Mouse (Mus musculus) neural tube, embryonic 12.5 days (tissue): ENCODE data around the gene Srrm1. TPM values are rescaled to one million over a fixed set of nuclear protein-coding genes. Genes with fewer than 3 reads are reported as not detected.

ENCODE experiments used
- ATAC-seq: fragments of 200-750 bp; cut with Nextera tagmentation; 2 replicates; pipeline ENCODE4 v1.8.0; 2017; ENCODE audit warnings: low read depth, mild to moderate bottlenecking, moderate TSS enrichment, moderate library complexity; ENCODE audit not compliant: low FRiP score
- H3K27ac ChIP-seq: fragments of 300-500 bp; sonication (generic); 2 replicates; pipeline ENCODE4 v1.5.1; 2016
- H3K27me3 ChIP-seq: fragments of 300-500 bp; sonication (generic); replicated peaks from 2 replicates; pipeline ENCODE4 v1.6.1; 2016; ENCODE audit warnings: mild to moderate bottlenecking
- H3K36me3 ChIP-seq: fragments of 300-500 bp; sonication (generic); 2 replicates; pipeline ENCODE4 v1.6.1; 2016; ENCODE audit warnings: mild to moderate bottlenecking
- H3K4me1 ChIP-seq: fragments of 300-500 bp; sonication (generic); 2 replicates; pipeline ENCODE4 v1.6.1; 2016
- H3K4me2 ChIP-seq: fragments of 300-500 bp; sonication (generic); replicated peaks from 2 replicates; pipeline ENCODE4 v1.6.1; 2016; ENCODE audit warnings: mild to moderate bottlenecking
- H3K4me3 ChIP-seq: fragments of 300-500 bp; sonication (generic); 2 replicates; pipeline ENCODE4 v1.5.1; 2016
- H3K9ac ChIP-seq: fragments of 300-500 bp; sonication (generic); 2 replicates; pipeline ENCODE4 v1.6.1; 2016; ENCODE audit warnings: mild to moderate bottlenecking
- H3K9me3 ChIP-seq: fragments of 300-500 bp; sonication (generic); 2 replicates; pipeline ENCODE4 v1.6.1; 2016; ENCODE audit warnings: mild to moderate bottlenecking
- WGBS: fragments of 180-500 bp; shearing (Covaris S2); methylation state at CpG from one replicate; pipeline ENCODE4 v1.1.7; 2016; 5-methylcytosine and 5-hydroxymethylcytosine counted together
- polyA plus RNA-seq: library from polyadenylated mRNA; unstranded; fragments of >200 nt; fragmentation: Nextera tagmentation; extraction: Ambion mirVana; gene quantifications from 2 replicates; pipeline ENCODE4 v1.2.1, GENCODE M21; 2016

Gene Srrm1
- 191 and 241 TPM in 2 replicates for polyA plus RNA-seq

DNA sequence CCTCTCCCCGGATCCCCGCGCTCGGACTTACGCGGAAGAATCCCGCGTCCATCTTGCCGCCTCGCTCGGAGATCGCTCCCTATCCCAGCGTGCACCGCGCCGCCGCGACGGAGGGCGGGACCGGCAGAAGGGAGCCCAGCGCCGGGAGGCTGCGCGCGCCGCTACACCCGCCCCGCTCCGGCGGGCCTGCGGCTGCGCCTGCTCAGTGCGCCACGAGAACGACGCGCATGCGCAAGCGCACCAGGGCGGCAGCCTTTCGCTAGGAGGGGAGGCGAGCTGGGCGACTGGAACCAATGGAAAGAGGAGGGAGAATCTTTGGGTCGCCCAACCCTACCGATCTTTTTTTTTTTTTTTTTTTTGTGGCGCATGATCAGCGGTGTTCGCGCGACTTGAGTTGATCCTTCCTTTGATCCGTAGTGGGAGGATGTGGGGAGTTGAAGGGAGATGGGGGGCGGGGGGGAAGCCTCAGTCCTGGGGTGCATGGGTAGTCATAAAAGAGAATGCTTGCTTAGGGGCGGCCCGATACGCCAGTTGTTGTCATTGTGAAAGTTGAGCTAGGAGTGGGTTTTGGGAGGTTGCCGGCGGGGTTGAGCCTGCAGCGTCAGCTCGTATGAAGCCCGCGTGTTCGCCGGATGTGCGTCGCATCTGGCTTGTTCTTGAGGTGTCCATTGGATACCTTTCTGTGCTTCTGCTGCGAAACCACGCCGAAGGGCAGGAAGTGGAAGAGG is at the start of gene Srrm1:
Gene Srrm1 (minus strand): TSS at position 256 of the 728 bp plus-strand sequence.
- no peaks in the 10 kb centered on the region for H3K27me3 ChIP-seq
- H3K4me3 ChIP-seq, result peak within 1 kb of the TSS; percentile 98
- peaks cover 20% of the 10 kb centered on the region for H3K4me1 ChIP-seq
- peak; percentile 93 for ATAC-seq
- H3K27ac ChIP-seq, result peak within 1 kb of the TSS; percentile 74
- under 1% methylated on average over 69 of the region's 69 CpGs for WGBS
- H3K9ac ChIP-seq, result peak within 1 kb of the TSS; percentile 99
- peaks cover 13% of the 10 kb centered on the region for H3K36me3 ChIP-seq
- peak within 1 kb of the TSS; percentile 86 for H3K4me2 ChIP-seq
- no peaks in the 10 kb centered on the region for H3K9me3 ChIP-seq

DNA sequence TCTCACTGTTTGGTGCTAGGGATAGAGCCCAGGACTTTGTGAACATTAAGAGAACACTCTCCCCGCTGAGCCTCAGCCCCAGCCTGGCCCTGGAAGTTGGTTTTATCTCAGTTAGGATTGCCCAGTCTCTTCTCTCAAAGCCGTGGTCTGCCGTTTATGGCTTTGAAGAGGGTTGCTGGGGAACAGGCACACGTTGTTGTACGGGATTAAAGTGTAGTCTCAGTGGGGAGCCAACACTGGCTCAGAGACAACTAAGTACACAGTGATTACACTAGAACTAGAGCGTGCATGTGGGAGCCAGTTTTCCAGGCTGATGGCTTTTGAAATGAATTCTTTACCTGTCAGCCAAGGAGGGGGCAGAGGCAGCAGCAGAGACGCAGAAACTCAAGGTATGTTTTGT is 48.8 kb upstream of the Srrm1 start:
- Histone ChIP-seq H3K4me3 (no peak overlapping the region), H3K36me3 (no peaks in the 10 kb centered on the region), H3K4me1 (peaks cover 9% of the 10 kb centered on the region), H3K27me3 (peaks cover 29% of the 10 kb centered on the region), H3K4me2 (no peak overlapping the region), H3K9ac (no peak overlapping the region), H3K9me3 (no peaks in the 10 kb centered on the region), H3K27ac (no peak overlapping the region)
- ATAC-seq, result no peak
- WGBS, result 22% methylated on average over 7 of the region's 7 CpGs

DNA sequence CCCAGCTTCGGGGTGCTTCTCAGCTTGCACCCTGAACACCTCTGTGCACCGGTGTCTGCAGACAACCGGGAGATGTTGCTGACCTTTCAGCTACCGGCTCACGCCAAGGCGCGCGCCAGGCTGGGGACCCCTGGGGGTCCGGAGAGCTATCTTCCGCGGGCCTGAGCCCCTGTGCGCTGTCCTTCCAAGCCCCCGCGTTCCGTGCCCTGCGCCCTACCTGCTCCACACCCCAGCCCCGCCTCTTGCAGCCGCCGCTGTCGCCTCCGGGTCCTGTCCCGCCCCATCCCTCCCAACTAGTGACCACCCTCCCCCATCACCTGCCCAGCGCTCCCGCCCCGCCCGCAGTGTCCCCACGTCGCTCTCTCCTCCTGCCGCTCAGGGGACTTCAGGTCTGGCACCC is 44.9 kb upstream of the Srrm1 start, which contains the start of gene Ncmap:
Gene Ncmap (minus strand): TSS at position 237 of the 400 bp plus-strand sequence.
- peak within 1 kb of the TSS; percentile 63 for H3K4me2 ChIP-seq
- 1% methylated on average over 29 of the region's 29 CpGs for WGBS
- H3K4me3 ChIP-seq, result peak within 1 kb of the TSS; percentile 30
- peak within 1 kb of the TSS; percentile 39 for H3K9ac ChIP-seq
- no peak for ATAC-seq
- H3K9me3 ChIP-seq, result no peaks in the 10 kb centered on the region
- peaks cover 9% of the 10 kb centered on the region for H3K4me1 ChIP-seq
- H3K27me3 ChIP-seq, result peaks cover 45% of the 10 kb centered on the region
- H3K27ac ChIP-seq, result no peak within 1 kb of the TSS
- no peaks in the 10 kb centered on the region for H3K36me3 ChIP-seq

DNA sequence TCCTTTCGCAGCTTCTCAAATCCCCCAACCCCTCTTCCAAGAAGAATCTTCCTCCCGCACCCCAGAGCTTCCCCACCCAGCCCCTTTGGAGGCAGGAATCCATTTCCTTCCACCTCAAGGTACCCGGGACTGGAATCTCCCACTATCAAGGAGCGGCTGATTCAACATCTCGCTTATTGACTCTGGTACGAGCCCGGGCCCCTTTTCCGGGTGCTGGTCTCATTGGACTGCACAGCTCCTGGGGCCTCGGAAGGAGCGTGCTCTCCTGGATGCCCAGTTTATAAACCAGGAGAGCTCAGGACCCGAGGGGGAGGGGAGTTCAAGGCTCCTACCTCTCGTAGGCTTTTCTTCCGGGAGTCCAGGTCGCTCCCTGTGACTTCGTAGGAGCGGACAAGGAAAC is 44.4 kb upstream of the Srrm1 start:
- Histone ChIP-seq H3K4me1 (peaks cover 9% of the 10 kb centered on the region), H3K4me3 (peak overlapping the region; percentile 30), H3K27me3 (peaks cover 45% of the 10 kb centered on the region), H3K4me2 (peak overlapping the region; percentile 63), H3K27ac (no peak overlapping the region), H3K36me3 (no peaks in the 10 kb centered on the region), H3K9me3 (no peaks in the 10 kb centered on the region), H3K9ac (peak overlapping the region; percentile 39; the same call in 1 of the 2 replicates)
- no peak for ATAC-seq
- WGBS, result 3% methylated on average over 16 of the region's 16 CpGs

DNA sequence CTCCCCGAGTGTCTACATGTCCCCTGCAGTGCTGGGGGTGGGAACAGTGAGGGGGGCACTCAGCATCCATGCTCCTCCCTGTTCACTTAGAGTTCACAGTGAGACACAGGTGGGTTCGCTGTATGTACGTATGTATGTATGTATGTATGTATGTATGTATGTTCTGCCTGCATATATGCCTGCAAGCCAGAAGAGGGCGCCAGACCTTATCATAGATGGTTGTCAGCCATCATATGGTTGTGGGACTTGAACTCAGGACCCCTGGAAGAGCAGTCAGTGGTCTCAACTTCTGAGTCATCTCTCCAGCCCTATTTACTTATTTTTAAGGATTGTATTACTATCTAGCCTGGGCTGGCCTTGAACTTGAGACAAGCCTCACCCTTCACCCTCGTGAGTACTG is 43.2 kb upstream of the Srrm1 start:
- 85% methylated on average over 5 of the region's 5 CpGs for WGBS
- H3K36me3 ChIP-seq, result no peaks in the 10 kb centered on the region
- H3K9me3 ChIP-seq, result no peaks in the 10 kb centered on the region
- H3K4me1 ChIP-seq, result peaks cover 9% of the 10 kb centered on the region
- no peak for ATAC-seq
- no peak overlapping the region for H3K4me2 ChIP-seq
- H3K4me3 ChIP-seq, result no peak overlapping the region
- H3K27me3 ChIP-seq, result peaks cover 45% of the 10 kb centered on the region
- H3K27ac ChIP-seq, result no peak overlapping the region
- H3K9ac ChIP-seq, result no peak overlapping the region

DNA sequence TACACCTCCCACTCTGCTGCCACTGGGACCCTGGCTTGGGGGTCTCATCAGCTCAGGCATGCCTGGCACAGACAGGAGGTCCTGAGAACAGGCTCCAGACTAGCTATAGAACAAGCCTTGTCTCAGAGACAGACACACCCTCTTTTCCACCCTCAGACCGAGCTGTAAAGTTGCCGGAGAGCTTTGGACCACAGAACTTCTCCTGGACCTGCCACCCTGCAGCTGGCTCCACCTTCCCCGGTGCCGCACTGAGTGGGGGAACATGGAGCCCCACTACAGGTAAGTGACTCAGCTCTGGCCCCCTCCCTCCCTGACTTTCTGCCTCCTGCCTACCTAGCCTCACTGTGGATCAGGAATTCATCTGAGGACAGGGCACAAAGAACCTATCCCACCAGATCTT is 42.3 kb upstream of the Srrm1 start:
- ATAC-seq, result no peak

DNA sequence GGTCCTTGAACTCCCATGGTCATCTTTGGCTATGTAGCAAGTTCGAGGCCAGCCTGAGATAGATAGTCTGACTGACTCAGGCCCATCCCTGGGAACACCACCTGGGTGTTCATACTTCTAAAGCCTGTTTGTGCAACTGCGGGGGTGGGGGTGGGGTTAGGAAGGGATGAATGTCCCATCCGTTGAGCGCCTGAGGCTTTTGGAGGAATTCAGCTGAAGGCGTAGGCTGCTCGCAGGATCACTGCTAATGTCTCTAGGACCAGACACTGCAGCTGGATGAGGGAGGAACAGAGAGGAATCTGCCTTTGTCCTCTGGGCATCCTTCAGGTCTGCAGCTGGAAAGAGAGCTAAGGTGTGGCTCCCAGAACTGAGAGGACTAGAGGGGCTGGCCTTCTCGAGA is 41.5 kb upstream of the Srrm1 start:
- Histone ChIP-seq H3K27ac (no peak overlapping the region), H3K4me2 (no peak overlapping the region), H3K9me3 (no peaks in the 10 kb centered on the region), H3K4me3 (no peak overlapping the region), H3K27me3 (peaks cover 44% of the 10 kb centered on the region), H3K36me3 (no peaks in the 10 kb centered on the region), H3K9ac (no peak overlapping the region), H3K4me1 (peaks cover 9% of the 10 kb centered on the region)
- ATAC-seq, result no peak
- 82% methylated on average over 7 of the region's 7 CpGs for WGBS

More for the DNA sequence above, 42.3 kb upstream of the Srrm1 start:
- Histone ChIP-seq H3K4me2 (no peak overlapping the region), H3K36me3 (no peaks in the 10 kb centered on the region), H3K9me3 (no peaks in the 10 kb centered on the region), H3K27ac (no peak overlapping the region), H3K27me3 (peaks cover 45% of the 10 kb centered on the region), H3K4me1 (peaks cover 9% of the 10 kb centered on the region), H3K4me3 (no peak overlapping the region), H3K9ac (no peak overlapping the region)
- WGBS, result 83% methylated on average over 4 of the region's 4 CpGs

DNA sequence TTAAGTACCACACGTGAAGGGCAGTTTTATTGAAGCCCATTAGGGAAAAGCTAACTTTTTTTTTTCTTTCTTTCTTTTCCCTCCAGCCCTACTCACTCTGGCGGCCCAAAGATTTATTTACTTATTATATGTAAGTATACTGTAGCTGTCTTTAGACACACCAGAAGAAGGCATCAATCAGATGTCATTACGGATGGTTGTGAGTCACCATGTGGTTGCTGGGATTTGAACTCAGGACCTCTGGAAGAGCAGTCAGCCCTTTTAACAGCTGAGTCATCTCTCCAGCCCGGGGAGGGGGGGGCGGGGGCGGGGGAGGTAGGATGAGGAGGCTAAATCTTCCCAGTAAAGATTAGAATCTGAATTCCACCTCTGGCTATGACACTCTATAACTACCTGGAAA is 40.3 kb upstream of the Srrm1 start:
- Histone ChIP-seq H3K4me3 (no peak overlapping the region), H3K4me1 (peaks cover 8% of the 10 kb centered on the region), H3K4me2 (no peak overlapping the region), H3K27me3 (peaks cover 31% of the 10 kb centered on the region), H3K27ac (no peak overlapping the region), H3K36me3 (no peaks in the 10 kb centered on the region), H3K9ac (no peak overlapping the region), H3K9me3 (no peaks in the 10 kb centered on the region)
- no peak for ATAC-seq
- WGBS, result 76% methylated on average over 6 of the region's 6 CpGs

DNA sequence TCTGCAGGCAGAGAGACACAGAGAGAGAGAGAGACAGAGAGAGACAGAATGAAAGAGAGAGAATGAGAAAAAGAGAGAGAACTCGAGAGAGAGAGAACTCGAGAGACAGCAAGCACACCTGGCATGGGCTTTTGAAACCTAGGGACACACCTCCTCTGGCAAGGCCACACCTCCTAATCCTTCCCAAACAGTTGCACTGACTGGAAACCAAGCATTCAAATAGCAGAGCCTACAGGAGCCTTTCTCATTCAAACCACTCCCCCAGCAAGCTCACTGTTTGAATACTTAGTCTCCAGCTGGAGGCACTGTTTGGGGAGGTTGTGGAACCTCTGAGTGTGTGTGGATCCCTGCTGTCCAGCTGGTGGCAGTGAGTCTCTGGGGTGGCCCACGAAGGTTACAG is 39.7 kb upstream of the Srrm1 start:
- no peak for ATAC-seq
- Histone ChIP-seq H3K9me3 (no peaks in the 10 kb centered on the region), H3K27me3 (peaks cover 26% of the 10 kb centered on the region), H3K27ac (no peak overlapping the region), H3K4me2 (no peak overlapping the region), H3K4me3 (no peak overlapping the region), H3K9ac (no peak overlapping the region), H3K36me3 (no peaks in the 10 kb centered on the region), H3K4me1 (peaks cover 2% of the 10 kb centered on the region)
- 76% methylated on average over 3 of the region's 3 CpGs for WGBS

DNA sequence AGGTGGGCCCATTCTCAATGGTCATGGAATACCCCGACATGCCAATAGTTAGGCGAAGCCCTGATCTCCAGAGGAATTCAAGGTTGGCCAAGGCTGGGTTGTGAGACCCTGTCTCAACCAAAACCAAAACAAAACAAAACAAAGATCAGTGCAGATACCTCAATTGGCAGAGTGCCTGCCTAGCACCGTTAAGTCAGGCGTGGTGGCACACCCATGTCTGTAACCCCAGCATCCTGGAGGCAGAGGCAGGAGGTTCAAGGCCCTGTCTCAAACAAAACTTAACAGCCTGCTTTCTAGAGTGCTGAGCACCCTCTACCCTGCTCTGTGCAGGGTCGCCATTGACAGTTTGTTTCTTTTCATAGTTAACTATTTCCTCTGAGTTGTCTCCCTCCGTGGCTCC is 37.9 kb upstream of the Srrm1 start:
- H3K4me2 ChIP-seq, result no peak overlapping the region
- H3K27ac ChIP-seq, result no peak overlapping the region
- H3K36me3 ChIP-seq, result no peaks in the 10 kb centered on the region
- no peak for ATAC-seq
- 74% methylated on average over 6 of the region's 6 CpGs for WGBS
- no peak overlapping the region for H3K4me3 ChIP-seq
- H3K9me3 ChIP-seq, result no peaks in the 10 kb centered on the region
- H3K9ac ChIP-seq, result no peak overlapping the region
- peaks cover 8% of the 10 kb centered on the region for H3K27me3 ChIP-seq
- no peaks in the 10 kb centered on the region for H3K4me1 ChIP-seq

DNA sequence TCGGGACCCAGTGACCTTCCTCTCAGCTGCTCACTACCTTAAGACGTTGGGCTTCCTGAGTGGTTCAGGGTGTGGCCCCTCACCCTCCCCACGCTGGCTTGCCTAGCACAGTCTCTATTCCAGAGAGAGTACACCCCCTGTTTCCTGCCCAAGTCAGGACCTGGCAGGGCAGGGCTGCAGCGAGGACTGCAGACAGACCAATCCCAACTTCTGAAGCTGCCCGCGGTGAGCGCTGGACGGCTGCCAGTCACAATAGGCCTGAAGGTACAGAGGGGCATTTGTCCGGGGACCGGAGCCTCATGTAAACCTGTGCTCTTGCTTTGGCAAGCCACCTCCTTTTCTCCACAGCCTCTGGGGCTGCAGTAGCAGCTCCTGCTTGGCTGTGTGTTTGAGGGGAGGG is 32.5 kb upstream of the Srrm1 start:
- no peak overlapping the region for H3K4me3 ChIP-seq
- no peaks in the 10 kb centered on the region for H3K9me3 ChIP-seq
- H3K27me3 ChIP-seq, result peaks cover 7% of the 10 kb centered on the region
- WGBS, result 64% methylated on average over 10 of the region's 10 CpGs
- H3K9ac ChIP-seq, result no peak overlapping the region
- ATAC-seq, result no peak
- no peak overlapping the region for H3K27ac ChIP-seq
- no peaks in the 10 kb centered on the region for H3K4me1 ChIP-seq
- no peaks in the 10 kb centered on the region for H3K36me3 ChIP-seq
- no peak overlapping the region for H3K4me2 ChIP-seq

DNA sequence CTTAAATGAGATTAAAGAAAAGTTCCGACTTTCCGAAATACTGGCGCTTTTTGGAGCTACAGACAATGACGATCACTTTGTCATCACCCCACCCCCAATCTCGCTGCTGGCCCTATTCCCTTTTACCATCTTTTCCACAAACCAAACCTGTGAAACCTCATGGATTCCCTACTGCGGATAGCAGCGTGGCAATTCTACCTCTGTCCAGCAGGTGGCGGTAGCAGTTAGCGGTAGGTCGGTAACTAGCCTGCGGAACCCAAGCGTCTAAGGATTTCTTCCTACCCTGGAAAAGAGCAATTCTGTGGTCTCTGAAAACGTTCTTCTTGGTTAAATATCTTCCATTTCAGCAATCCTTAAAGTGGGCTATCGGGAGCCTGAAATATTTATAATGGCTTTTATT is 29.2 kb upstream of the Srrm1 start:
- Histone ChIP-seq H3K4me3 (no peak overlapping the region), H3K9me3 (no peaks in the 10 kb centered on the region), H3K27ac (no peak overlapping the region), H3K4me2 (no peak overlapping the region), H3K27me3 (peaks cover 7% of the 10 kb centered on the region), H3K4me1 (no peaks in the 10 kb centered on the region), H3K9ac (no peak overlapping the region), H3K36me3 (no peaks in the 10 kb centered on the region)
- no peak for ATAC-seq
- 5% methylated on average over 14 of the region's 14 CpGs for WGBS

DNA sequence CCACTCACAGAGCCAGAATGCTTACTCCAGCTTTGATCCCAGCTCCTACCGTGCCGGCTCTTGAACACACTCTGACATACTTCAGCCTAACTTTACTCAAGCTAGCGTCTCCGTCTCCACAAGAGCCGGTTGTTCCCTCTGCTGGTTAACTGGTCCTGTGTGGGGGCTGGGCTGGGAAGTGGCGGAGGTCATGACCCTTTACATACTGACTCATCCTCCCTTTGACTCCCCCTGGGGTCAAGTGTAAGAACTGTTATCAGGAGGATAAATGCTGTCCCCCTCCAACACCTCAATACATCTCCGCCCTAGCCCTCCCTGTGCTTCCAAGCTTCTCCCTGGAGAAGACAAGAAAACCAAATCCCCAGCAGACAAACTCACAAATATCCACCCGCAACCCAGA is 28.2 kb upstream of the Srrm1 start:
- Histone ChIP-seq H3K9ac (no peak overlapping the region), H3K9me3 (no peaks in the 10 kb centered on the region), H3K4me1 (no peaks in the 10 kb centered on the region), H3K27ac (no peak overlapping the region), H3K4me3 (no peak overlapping the region), H3K27me3 (peaks cover 7% of the 10 kb centered on the region), H3K36me3 (no peaks in the 10 kb centered on the region), H3K4me2 (no peak overlapping the region)
- no peak for ATAC-seq
- 47% methylated on average over 8 of the region's 8 CpGs for WGBS
